Mouse (Mus musculus): ENCODE results near the gene H2-Ke6.

Gene H2-Ke6

DNA sequence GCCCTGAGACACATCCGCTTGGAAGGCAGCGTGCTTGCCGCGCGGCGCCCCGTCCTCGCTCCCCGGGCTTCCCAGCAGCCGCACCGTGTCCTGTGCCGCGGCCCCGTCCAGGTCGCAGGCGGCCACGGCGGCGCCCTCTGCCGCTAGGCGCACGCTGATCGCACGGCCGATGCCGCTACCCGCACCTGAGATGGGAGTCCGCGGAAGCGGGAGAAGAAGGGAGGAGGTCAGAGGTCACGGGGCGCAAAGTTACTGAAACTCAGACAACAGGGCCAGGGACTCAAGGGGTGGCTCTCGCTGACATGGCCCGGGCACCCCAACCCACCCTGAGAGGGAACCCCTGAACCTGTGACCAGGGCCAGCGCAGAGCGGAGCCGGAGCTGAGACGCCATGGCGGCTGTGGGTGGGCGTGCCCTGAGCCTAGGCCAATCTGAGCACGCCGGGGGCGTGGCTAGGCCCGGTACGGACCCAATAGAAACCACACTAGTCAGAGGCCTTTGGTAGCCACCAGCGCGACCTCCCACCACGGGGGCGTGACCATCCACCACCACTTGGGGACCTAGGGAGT, at the start of gene H2-Ke6:
Gene H2-Ke6 (minus strand): TSS at position 405 of the 568 bp plus-strand sequence.
- WGBS, result under 1% methylated on average over 49 of the region's 49 CpGs

GRCm38 (mm10) chr17:34077549-34077948, 49.7 kb upstream of the H2-Ke6 start:
- under 1% methylated on average over 9 of the region's 9 CpGs for WGBS

DNA sequence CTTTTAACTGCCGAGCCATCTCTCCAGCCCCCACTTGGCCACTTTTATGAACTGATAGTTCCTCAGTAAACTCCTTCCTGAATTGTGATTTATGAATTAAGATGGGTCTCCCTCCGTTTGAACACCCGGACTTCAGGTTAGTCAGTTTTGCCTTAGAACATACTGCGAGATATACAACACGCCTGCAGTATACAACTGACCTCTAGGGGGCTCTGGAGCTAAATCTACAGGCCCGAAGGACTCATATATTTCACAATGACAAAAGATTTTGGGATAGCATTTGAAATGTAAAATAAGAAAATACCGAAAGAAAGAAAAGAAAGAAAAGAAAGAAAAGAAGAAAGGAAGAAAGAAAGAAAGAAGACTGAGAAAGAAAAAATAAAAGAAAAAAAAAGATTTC, 47.4 kb upstream of the H2-Ke6 start:
- 40% methylated on average over 7 of the region's 7 CpGs for WGBS

DNA sequence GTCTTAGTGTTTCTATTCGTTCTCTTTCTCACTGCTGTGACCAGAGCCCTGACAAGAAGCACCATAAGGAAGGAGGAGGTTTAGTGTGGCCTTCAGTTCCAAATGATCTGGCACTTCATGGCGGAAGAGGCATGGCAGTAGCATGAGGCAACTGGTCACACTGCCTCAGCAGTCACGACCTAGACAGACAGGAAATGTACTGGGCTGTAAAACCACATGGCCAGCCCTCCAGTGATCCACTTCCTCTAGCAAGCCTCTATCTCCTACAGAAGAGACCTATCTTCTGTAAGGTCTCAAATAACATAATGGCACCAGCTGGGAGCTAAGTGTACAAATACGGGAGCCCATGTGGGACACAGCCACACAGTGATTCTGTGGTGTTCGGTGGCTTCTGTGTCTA, 44.2 kb upstream of the H2-Ke6 start:
- WGBS, result 90% methylated on average over 5 of the region's 5 CpGs

DNA sequence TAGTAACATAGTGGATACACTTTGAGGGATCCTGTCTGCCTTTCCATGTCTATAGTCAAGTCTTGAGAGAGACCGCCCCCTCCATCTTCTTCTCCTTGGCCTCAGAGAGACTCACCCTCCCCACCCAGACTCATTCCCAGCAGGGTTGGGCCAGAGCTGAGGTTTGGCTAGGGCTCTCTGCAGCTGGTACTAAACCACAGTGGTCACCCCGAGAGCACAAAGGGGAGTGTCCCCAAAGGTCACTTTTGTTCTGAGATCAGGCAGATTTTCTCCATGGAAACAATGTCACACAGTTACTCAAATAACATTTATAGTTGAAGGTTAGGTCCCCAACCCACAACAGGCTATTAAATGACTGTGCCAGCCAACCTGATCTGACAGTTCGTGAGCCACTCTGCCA, 41.0 kb upstream of the H2-Ke6 start:
- 65% methylated on average over 3 of the region's 3 CpGs for WGBS

GRCm38 (mm10) chr17:34057224-34057623, 29.4 kb upstream of the H2-Ke6 start:
- 79% methylated on average over 7 of the region's 7 CpGs for WGBS

DNA sequence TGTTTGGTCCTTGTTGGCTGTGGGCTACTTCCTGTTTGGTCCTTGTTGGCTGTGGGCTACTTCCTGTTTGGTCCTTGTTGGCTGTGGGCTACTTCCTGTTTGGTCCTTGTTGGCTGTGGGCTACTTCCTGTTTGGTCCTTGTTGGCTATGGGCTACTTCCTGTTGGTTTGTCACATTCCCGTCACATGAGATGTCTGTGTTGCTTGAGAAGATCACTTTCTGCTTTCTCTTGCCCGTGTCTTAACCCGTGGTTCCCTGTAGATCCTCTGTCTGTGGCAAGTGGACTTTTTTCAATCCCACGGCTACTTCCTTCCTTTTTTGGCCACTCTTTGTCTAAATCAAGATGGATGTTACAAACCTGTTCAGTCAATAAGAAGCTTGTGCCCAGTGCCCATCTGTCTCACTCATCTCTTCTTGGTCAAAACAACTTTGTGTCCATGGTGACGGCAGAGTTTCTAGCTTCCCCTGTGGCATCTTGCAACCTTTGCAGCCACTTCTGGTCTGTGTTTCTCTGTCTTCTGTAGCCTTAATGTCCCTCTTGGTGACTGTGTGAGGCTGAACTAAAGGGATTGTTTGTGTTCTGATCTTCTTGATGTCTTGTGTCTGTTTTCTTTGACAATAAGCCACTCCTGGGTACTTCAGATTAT, 19.7 kb upstream of the H2-Ke6 start:
- 83% methylated on average over 5 of the region's 5 CpGs for WGBS

DNA sequence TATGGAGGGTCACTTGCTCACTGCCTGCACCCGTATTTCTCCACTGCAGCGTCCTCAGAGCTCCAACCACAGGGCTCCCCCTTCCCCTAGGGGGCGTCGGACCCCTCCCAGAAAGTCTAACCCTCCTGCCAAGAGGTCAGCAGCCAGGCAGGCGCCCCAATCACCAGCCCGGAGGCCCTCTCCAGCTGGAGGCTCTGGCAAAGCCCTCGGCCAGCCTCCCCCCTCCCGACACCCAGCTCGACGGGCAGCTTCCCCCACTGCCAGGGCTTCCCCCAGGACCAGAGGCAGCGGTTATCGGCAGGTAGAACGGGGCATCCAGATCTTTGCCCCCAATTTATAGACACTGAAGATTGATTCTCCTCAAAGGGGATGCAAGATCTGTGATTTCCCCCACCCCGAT, 18.1 kb upstream of the H2-Ke6 start:
- 84% methylated on average over 14 of the region's 14 CpGs for WGBS

DNA sequence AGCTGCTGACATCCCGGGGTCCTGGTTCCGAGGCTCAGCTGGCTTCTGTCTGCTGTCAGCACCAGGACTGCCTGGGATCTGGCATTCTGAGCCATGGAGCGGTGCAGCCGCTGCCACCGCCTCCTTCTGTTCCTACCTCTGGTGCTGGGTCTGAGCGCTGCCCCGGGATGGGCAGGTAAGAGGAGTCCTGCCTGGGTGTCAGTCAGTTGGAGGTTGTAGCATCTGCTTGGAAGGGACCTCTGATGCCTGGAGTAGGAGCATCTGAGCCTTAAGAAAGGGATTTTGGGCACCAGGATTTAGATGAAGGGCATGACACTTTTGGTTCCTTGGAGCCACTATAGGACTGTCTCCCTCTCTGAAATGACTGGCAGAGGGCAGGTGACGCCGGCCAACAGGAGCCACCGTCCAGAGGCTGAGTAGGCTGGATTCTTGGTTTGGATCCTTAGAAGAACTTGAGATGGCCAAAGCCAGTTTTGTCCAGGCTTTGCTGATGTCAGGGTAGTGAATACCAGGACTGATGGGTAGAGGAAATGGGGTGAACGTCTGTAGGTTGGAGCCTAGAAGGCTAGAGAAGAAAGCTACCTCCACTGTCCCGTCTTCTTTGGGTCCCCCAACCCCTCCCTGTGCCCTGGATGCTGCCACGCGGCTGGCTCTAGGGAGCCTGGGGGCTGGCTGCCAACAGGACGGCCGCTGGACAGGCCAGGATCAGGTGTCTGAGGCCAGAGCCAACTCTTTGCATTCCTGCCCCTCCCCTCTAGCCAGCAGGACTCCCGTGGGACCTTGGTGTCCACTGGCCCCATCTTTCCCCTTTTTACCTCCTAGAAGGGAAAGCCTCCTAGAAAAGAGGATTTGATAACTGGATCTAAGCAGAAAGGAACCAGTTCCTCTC, 11.9 kb upstream of the H2-Ke6 start:
- 11% methylated on average over 17 of the region's 17 CpGs for WGBS

GRCm38 (mm10) chr17:34038878-34039561, 11.2 kb upstream of the H2-Ke6 start, which contains the start of gene Col11a2:
Col11a2 (plus strand) TSS chr17:34039437.
- 5% methylated on average over 28 of the region's 28 CpGs for WGBS

GRCm38 (mm10) chr17:34038440-34038839, 10.6 kb upstream of the H2-Ke6 start:
- 15% methylated on average over 17 of the region's 21 CpGs for WGBS

GRCm38 (mm10) chr17:34037241-34037640, 9.4 kb upstream of the H2-Ke6 start:
- 91% methylated on average over 7 of the region's 7 CpGs for WGBS

DNA sequence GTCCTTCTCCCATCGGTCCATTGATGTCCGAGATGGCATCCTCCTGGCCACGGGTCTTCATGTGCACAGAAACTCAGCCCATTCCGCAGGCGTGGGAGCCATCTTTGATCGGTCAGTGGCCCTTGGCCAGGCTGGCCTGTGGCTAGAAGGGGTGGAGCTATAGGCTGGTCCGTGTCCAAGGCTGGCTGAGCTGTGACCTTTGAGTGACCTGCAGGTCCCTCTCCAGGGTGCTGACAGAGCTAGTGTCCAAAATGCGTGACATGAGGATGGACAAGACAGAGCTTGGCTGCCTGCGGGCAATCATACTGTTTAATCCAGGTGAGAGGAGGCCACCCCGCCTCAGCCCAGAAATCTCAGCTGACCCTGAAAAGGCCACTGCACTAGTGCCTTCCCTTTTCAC, 8.8 kb upstream of the H2-Ke6 start:
- WGBS, result 76% methylated on average over 10 of the region's 10 CpGs

GRCm38 (mm10) chr17:34035517-34035916, 7.7 kb upstream of the H2-Ke6 start:
- WGBS, result 93% methylated on average over 9 of the region's 9 CpGs

GRCm38 (mm10) chr17:34034064-34034463, 6.2 kb upstream of the H2-Ke6 start:
- WGBS, result 67% methylated on average over 10 of the region's 10 CpGs

- WGBS, result 85% methylated on average over 9 of the region's 9 CpGs
These were observed 5.6 kb upstream of the H2-Ke6 start for GRCm38 (mm10) chr17:34033441-34033840.

- 47% methylated on average over 9 of the region's 9 CpGs for WGBS
These were observed 4.9 kb upstream of the H2-Ke6 start for GRCm38 (mm10) chr17:34032806-34033205.

- under 1% methylated on average over 48 of the region's 48 CpGs for WGBS
These were observed 4.3 kb upstream of the H2-Ke6 start for GRCm38 (mm10) chr17:34032174-34032632.

DNA sequence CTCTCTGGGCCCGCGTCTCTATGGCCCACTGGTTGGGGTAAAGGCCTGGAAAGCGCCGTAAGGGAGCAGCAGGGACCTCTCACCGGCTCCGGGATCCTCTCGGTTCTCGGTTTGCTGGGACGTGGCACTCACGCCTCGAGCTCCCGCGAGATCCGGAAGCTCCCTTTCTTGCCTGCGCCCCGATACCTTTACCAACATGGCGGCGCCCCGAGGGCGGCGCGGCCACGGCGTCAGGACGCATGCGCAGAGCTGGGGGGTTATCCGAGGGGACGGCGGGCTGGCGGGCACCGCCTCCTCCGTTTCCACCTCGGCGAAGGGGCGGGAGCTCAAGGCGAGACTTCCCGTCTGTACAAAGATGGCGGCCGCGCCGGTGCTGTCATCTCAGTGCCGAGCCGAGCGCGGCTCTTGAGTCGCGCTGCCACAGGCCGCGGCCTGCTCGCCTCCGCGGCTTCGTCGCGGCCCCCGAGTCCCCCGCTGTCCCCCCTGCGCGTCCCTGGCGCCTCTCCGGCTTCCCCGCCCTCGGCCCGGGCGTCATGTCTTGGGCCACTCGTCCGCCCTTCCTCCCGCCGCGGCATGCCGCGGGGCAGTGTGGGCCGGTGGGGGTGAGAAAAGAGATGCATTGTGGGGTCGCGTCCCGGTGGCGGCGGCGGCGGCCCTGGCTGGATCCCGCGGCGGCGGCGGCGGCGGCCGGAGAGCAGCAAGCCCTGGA, 3.8 kb upstream of the H2-Ke6 start, which contains the start of the genes Slc39a7 and Rxrb:
Gene Slc39a7 (minus strand): TSS at position 218 of the 709 bp plus-strand sequence.
Gene Rxrb (plus strand): TSS at position 348 of the 709 bp plus-strand sequence.
- under 1% methylated on average over 88 of the region's 88 CpGs for WGBS

DNA sequence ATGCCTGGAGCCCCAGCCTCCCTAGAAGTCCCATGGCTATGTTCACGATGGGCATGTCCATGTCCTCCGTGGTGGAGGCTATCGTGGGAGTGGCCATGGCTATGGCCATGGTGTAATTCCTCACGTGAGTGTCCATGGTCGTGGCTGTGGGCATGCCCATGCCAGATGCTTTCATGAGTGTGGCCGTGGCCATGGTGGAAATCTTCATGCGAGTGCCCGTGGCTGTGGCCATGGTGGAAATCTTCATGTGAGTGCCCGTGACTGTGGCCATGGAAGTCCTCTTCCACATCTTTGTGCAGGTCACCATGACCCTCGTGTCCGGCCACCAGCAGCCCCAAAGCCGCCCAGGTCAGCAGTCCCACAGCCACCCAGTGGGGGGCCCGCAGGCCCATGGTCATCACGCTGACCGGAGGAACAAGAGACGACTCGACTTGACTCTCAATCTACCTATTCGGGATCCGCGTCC, 3.0 kb upstream of the H2-Ke6 start:
- 3% methylated on average over 20 of the region's 20 CpGs for WGBS
